Mouse (Mus musculus) ES-Bruce4 (cell line): ENCODE results near the gene Rbbp8nl. TPM values are rescaled to one million over a fixed set of nuclear protein-coding genes. Genes with fewer than 3 reads are reported as not detected.
"Not testable (repeated sequence)": the region's sequence is repeated elsewhere in the genome, so short reads cannot be mapped to it uniquely, and the experiment has no call there.

Experiments
- H3K27ac ChIP-seq: 2 replicates; pipeline ENCODE4 v1.5.1; 2012; ENCODE audit warnings: low read length, inconsistent platforms; ENCODE audit not compliant: insufficient read depth
- H3K27me3 ChIP-seq: 2 replicates; pipeline ENCODE4 v1.6.1; 2012; ENCODE audit warnings: mild to moderate bottlenecking, low read length, inconsistent platforms; ENCODE audit not compliant: control insufficient read depth, poor library complexity, insufficient read depth, severe bottlenecking
- H3K36me3 ChIP-seq: 2 replicates; pipeline ENCODE4 v1.6.1; 2012; ENCODE audit warnings: inconsistent platforms, mild to moderate bottlenecking, low read length, moderate library complexity; ENCODE audit not compliant: control insufficient read depth, poor library complexity, insufficient read depth, severe bottlenecking
- H3K4me1 ChIP-seq: one replicate; pipeline ENCODE4 v1.8.1; 2011; ENCODE audit warnings: low read length; ENCODE audit not compliant: control insufficient read depth, insufficient read depth
- H3K4me3 ChIP-seq: 2 replicates; pipeline ENCODE4 v1.5.1; 2011; ENCODE audit warnings: low read depth, mild to moderate bottlenecking, low read length
- H3K9ac ChIP-seq: 2 replicates; pipeline ENCODE4 v1.6.1; 2012; ENCODE audit warnings: low read depth, mild to moderate bottlenecking, inconsistent platforms; ENCODE audit not compliant: poor library complexity, severe bottlenecking
- H3K9me3 ChIP-seq: replicated peaks from 2 replicates; pipeline ENCODE4 v1.6.1; 2012; ENCODE audit warnings: mild to moderate bottlenecking, low read length, inconsistent platforms; ENCODE audit not compliant: control insufficient read depth, poor library complexity, insufficient read depth, severe bottlenecking
- CTCF ChIP-seq: IDR thresholded peaks from one replicate; pipeline ENCODE4 v1.8.1; 2011; ENCODE audit warnings: low read depth, low read length
- EP300 ChIP-seq: IDR thresholded peaks from 2 replicates; pipeline ENCODE4 v1.6.1; 2011; ENCODE audit warnings: low read depth, low read length; ENCODE audit not compliant: insufficient read depth
- POLR2A ChIP-seq: IDR thresholded peaks from one replicate; pipeline ENCODE4 v1.8.1; 2011; ENCODE audit warnings: low read length; ENCODE audit not compliant: insufficient read depth
- polyA plus RNA-seq: library from polyadenylated mRNA; stranded (reverse); fragments of >200 nt; gene quantifications from 2 replicates; pipeline ENCODE4 v1.2.4, GENCODE M21; 2011; ENCODE audit warnings: low read depth; ENCODE audit not compliant: missing spikeins, insufficient read depth, insufficient read length

Rbbp8nl gene
- polyA plus RNA-seq, 1 experiment: 1.8 TPM

DNA sequence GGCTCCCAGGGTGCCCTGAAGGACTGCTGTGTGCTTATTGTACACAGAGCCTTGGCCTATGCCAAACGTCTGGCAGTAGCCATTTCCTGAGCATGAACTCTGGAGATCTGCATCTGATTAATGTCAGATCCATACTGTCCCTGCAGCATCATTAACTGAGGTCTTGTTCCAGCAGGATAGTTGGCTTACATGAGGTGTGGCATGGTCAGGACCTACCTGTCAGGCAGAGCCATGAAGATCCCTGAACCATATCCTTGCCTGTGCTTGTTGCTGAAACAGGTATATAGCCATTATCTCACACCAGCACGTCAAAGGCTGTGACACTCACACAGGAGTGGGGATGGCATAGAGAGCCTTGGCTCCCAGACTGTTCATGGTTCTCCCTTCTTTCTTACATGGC lies 21.7 kb downstream of the Rbbp8nl start:
- Histone ChIP-seq H3K9ac (no peak overlapping the region), H3K27me3 (no peaks in the 10 kb centered on the region), H3K36me3 (no peaks in the 10 kb centered on the region), H3K4me3 (no peak overlapping the region), H3K4me1 (no peaks in the 10 kb centered on the region), H3K27ac (no peak overlapping the region), H3K9me3 (no peaks in the 10 kb centered on the region)
- TF ChIP-seq CTCF (no peak), EP300 (no peak), POLR2A (no peak)

DNA sequence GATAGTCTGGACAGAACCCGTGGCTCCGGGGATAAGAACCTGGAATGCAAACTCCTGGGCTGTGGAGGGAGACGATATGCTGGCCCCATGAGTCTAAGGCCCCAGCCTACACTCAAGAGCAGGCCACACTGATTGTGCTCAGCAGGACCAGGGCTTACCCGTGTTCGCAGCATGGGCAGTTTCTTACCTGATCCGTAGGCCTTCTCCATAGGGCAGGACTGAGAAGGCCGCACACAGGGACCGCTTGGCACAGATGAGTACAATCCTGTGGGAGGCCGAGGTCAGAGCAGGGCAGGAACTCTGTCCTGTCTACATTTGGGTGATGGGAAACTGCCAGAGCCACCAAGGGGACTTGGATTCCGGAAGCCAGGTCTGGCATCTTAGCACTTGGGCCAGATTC lies 26.8 kb downstream of the Rbbp8nl start:
- Histone ChIP-seq H3K27ac (no peak overlapping the region), H3K4me1 (no peaks in the 10 kb centered on the region), H3K4me3 (no peak overlapping the region), H3K36me3 (peaks cover 12% of the 10 kb centered on the region), H3K27me3 (no peaks in the 10 kb centered on the region), H3K9ac (no peak overlapping the region), H3K9me3 (no peaks in the 10 kb centered on the region)
- TF ChIP-seq EP300 (no peak), POLR2A (no peak), CTCF (no peak)

DNA sequence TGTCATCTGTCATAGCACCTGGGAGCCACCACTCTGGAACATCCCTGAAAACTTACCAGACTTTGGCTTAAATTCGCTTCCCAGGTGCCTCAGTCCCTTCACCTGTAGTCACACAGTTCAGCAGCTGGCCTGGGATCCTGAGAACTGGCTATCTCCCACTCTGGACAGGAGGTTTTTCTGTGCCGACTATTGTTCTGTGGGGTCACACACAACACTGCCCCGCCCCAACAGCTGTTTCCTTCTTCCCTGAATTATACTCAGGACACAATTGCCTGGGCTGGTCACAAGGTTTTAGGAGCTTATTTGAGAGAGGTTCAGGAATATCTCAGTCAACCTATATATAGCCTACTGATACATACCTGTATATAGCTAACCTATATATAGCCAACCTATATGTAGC lies 27.2 kb downstream of the Rbbp8nl start:
- TF ChIP-seq CTCF: no peak
- no peak for TF ChIP-seq POLR2A
- no peak for TF ChIP-seq EP300
- no peak overlapping the region for H3K9ac ChIP-seq
- no peak overlapping the region for H3K27ac ChIP-seq
- no peaks in the 10 kb centered on the region for H3K9me3 ChIP-seq
- H3K36me3 ChIP-seq: peaks cover 16% of the 10 kb centered on the region
- no peak overlapping the region for H3K4me3 ChIP-seq
- H3K27me3 ChIP-seq: no peaks in the 10 kb centered on the region
- no peaks in the 10 kb centered on the region for H3K4me1 ChIP-seq

DNA sequence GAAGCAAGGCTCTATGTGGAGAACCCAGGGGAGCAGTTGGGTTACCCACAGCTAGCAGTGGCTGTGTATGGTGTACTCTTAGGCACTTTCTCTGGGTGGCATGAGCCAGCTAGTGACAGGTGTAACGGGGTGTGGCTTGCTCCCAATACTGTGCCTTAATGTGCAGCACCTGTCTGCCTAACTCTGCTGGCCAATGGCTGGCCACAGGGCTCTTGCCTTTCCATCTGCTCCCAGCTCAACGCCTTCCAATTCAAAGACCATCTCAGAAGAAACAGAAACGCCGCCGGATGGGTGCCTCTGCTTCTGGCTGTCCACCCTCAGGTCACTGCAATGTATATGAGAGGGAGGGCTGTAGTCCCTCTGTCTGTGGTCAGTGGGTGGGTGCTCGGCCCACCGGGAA lies 27.8 kb downstream of the Rbbp8nl start:
- no peaks in the 10 kb centered on the region for H3K9me3 ChIP-seq
- H3K9ac ChIP-seq: no peak overlapping the region
- peaks cover 16% of the 10 kb centered on the region for H3K36me3 ChIP-seq
- H3K4me1 ChIP-seq: no peaks in the 10 kb centered on the region
- H3K4me3 ChIP-seq: no peak overlapping the region
- no peak overlapping the region for H3K27ac ChIP-seq
- H3K27me3 ChIP-seq: no peaks in the 10 kb centered on the region
- no peak for TF ChIP-seq EP300

DNA sequence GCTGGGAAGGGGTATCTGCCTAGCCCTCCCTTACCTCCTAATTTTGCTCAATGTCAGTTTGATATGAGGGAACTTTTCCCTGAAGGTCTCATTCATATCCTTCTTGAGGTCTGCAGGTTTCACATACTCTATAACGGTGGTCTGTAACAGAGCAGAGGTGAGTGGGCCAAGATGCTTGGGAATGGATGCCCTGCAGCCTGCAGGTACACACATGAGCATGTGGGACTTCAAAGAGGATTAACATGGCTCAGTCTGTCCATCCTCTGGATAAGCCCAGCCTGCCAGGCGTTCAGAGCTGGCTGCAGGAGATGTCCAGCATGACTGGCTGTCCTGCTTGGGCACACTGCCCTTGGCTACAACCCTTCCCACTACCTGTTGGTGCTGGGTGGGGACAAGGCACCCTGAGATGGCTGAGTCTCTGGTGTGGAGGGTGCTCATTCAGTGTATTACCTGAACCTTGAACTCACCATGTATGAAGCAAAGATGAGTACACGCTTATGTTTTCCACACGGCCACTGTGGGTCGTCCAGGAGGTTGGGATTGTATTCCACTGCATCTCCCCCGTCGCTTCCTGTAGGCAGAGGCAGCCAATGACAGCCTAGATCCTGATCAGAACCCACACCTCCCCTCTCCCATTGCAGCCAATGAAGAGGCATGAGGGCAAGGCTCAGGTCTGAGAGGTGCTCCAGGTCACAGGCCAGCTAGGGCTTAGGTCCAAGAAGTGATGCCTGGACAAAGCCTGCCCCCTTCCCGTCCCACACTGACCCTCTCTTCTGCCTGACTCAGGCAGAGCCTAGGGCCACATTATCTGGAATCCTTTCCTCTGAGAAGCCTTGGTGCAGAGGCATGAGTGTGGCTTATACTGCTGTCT lies 28.8 kb downstream of the Rbbp8nl start:
- H3K36me3 ChIP-seq: peaks cover 16% of the 10 kb centered on the region
- H3K27ac ChIP-seq: no peak overlapping the region
- TF ChIP-seq POLR2A (no peak), CTCF (no peak), EP300 (no peak)
- no peaks in the 10 kb centered on the region for H3K4me1 ChIP-seq
- H3K9ac ChIP-seq: no peak overlapping the region
- H3K9me3 ChIP-seq: no peaks in the 10 kb centered on the region
- no peaks in the 10 kb centered on the region for H3K27me3 ChIP-seq
- no peak overlapping the region for H3K4me3 ChIP-seq

DNA sequence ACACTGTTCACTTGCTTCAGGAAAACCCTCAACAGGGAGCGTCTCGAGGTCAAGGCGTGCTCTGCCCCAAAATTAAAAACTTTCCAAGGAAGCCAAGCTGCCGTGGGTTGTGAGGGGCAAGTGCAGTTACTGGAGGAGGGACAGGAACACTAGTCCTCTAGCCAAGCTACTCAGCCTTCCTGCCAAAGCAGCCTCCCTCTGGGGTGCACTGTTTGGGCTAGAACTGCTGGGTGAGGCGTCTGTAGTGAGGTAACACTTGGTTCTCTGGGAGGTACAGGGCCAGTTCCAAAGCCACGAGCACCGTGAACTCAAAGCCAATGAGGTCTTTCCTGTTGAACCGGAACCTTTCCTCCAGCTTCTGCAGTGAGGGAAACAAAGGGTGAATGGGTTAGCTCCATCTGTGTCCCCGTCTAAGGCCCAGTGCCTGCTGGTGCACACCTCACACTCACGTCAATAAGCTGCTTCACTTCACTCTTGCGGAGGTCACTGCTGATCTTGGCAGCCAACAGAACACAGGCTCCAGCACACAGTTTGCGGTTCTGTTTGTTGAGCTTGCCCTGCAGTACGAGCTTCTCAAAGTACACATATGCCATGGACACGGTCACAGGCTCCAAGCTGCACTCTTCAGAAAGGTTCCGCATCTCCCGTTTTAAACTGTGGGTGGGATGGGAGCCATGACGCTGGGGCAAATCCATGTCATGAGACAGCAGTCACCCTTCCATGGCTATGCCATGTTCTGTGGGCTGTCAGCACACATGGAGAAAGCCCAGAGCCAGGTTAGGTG lies 29.7 kb downstream of the Rbbp8nl start:
- Histone ChIP-seq H3K27ac (0 out of 2 replicates have a peak overlapping the region, but pooled peaks have one; percentile 2), H3K36me3 (peaks cover 16% of the 10 kb centered on the region)
- H3K4me1 ChIP-seq, H3K9me3 ChIP-seq, H3K4me3 ChIP-seq, H3K27me3 ChIP-seq, H3K9ac ChIP-seq: not testable (repeated sequence)

DNA sequence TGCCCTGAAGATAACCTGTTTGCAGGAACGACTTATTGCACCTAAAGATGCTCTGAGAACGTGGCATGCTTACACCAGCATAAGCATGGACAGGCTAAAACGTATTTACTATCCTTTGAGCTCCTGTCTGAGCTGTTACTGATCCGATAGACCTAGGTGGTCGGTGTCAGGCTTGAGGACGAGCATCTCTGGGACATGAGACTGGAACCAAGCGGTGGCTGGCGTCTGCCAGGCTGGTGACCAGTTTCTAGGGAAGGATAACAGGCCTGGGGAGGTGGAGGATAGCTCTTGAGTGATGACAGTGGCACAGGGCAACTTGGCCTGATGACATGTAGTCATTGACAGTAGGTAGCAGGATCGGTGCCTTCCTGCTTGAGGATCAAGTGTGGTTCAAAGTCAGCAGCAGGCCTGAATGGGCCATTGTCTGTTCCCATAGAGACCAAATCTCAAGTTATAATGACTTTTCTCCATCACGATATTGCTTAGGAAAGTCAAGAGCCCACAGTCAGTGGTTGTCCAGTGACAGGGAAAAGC lies 30.7 kb downstream of the Rbbp8nl start:
- not testable (repeated sequence) for H3K4me3 ChIP-seq
- peak overlapping the region; percentile 83; the same call in 1 of the 2 replicates for H3K9ac ChIP-seq
- H3K36me3 ChIP-seq: peaks cover 16% of the 10 kb centered on the region

More for the DNA sequence above, 30.7 kb downstream of the Rbbp8nl start:
- H3K4me1 ChIP-seq, H3K27ac ChIP-seq, H3K9me3 ChIP-seq, H3K27me3 ChIP-seq: not testable (repeated sequence)
